Mouse (Mus musculus): ENCODE data around the gene Rps9. TPM values are rescaled to one million over a fixed set of nuclear protein-coding genes. Genes with fewer than 3 reads are reported as not detected.
A peak's percentile ranks its signal among the peaks of the same experiment; 100 is the strongest.

The Rps9 gene
- total RNA-seq (2021), result 100 to 1,000 TPM; 875 to 920 TPM

DNA sequence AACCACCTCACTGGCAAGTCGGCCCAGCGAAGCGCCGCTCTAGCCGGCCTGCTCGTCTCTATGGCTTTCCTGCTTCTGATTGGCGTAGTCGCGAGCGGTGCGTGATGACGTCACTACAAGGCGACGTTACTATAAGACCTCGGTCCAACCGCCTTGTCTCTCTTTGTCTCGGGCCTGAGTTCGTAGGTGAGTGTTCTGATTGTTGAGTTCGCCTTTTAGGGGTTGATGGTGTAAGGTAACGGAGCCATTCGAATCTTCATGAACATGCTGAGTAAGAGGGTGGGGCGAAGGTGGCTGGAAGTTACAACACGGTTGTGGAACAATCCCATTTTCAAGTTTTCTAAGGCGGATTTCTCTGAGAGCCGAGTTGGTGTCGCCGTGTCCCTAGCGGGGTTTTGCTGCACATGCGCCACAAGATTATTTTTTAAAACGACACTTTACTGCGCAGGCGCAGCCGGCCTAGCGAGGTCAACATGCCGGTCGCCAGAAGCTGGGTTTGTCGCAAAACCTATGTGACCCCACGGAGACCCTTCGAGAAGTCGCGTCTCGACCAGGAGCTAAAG, at the start of gene Rps9:
TSS of gene Rps9 (plus strand) at position 115 of the 563 bp plus-strand sequence.
- DNase-seq, result peak; percentile 97

DNA sequence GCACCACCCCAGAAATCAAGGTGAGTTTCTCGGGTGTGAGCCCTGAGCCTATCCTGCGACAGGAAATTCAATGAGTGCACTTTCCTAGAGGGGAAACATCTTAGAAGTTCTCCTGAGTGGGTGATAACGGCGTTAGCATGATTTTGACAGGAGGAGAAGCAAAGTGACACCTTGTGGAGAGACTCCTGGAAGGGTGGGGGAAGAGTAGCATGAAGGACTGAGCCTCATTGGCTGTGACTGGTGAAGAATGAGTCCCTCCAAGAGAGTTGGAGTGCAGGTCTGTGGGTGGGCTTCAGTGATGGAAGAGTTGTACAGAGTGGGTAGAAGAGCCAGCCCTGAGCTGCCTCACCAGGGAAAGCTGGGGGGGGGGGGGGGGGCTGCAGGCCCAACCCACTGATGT, 46.8 kb upstream of the Rps9 start:
- DNase-seq, result no peak

DNA sequence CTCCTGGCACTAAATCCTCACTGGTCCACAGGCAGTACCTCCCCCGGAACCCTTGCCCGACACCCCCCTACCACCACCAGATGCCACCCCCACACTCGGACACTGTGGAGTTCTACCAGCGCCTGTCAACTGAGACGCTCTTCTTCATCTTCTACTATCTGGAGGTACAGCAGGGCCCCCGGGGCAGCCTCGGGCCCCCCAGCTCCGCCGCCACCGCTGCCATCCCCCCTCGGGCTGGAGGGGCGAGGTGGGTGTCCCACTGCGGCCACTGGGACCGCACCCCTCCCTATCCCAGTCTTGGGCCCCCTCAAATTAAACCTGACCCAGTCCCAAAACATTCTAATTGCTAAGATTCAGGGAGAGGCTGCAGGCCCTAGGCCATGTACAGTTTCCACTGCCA, 45.2 kb upstream of the Rps9 start:
- DNase-seq, result no peak

DNA sequence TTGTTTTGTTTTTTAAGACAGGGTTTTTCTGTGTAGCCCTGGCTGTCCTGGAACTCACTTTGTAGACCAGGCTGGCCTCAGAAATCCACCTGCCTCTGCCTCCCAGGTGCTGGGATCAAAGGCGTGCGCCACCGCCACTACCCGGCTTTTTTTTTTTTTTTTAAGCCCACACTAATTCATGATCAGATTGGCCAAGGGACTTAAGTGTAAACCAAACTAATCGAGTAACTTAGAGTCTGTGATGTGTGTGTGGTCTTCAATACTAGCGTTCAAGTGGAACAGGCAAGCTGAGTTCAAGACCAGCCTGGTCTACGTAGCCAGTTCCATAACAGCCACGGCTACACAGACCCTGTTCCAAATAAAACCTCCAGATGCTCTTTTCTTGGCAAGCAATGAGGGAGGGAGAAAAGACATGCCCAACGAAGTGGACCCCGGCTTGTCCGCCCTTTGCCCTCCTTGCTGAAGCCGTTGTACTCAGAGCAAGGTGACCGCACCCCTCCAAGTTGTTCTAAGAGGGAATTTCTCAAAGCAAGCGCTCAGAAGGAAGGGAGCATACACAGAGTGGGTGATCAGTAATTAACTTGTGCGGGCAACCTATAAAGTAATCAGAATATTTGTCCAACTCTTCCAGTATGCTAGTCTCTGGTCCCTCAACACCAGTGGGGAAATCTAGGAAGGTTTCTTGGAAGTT, 39.1 kb upstream of the Rps9 start:
- peak; percentile 24 for DNase-seq

DNA sequence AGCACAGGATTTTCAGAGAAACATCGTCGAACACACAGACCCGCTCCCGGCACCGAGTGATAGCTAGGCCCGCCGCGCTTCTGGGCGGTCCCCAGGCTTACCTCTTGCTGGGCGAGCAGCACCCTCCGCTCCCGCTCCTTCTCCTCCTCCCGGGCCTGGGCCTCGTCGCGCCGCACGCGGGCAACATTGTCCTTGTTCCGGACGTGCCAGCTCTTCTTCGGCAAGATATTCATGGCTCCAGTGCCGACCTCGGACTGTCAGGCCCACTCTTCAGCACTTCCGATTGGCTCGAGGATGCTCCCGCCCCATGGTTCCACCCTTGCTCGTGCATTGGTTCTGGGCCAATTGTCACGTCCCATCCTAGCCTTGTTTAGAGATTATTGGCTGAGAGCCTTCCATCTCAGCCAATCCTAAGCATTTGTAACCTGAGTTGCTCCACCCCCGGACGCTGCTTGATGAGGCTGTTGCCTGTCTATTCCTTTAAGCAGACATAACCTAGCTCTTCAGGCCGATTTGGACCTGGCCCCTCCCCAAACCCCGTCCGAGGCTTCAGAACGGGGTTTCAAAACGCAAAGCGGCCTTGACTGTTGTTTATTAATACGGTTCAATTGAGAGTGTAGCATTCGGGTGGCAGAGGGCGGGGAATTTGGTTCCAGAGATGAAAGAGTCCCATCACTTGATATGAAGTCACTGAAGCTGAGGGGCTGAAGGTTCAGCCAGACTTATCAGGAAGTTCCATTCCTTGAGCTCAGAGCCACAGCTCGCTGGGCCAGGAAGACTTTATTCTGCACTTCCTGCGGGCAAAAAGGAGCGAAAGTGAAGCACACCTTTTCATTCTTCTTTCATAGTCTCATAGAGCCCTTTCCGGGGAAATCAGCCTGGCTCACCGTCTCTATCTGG, 38.3 kb upstream of the Rps9 start, which contains the start of gene Leng1:
TSS of gene Leng1 (minus strand) at position 626 of the 900 bp plus-strand sequence.
- DNase-seq, result peak; percentile 97

DNA sequence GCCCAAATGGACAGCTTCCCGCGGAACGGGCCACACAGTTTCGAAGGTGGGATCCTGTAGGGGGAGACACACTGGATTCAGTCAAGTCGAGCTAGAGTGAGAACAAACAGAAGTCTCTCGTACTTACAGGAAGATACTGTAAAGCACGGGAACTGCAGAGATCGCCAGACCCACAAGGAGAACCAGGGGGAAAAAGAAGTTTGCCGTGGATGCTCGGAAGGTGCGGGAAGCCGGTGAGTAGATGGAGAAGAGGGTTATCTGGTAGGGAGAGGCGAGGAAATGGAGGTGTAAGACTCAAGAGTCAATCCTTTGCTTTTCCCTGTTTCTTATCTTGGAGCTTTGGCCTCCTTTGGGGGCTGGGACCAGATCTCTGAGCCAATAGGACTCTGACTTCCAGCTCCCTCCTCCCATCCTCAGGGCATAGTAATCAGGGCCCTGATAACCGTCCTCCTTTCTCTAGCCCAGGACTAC, 36.8 kb upstream of the Rps9 start:
- DNase-seq, result peak; percentile 36

DNA sequence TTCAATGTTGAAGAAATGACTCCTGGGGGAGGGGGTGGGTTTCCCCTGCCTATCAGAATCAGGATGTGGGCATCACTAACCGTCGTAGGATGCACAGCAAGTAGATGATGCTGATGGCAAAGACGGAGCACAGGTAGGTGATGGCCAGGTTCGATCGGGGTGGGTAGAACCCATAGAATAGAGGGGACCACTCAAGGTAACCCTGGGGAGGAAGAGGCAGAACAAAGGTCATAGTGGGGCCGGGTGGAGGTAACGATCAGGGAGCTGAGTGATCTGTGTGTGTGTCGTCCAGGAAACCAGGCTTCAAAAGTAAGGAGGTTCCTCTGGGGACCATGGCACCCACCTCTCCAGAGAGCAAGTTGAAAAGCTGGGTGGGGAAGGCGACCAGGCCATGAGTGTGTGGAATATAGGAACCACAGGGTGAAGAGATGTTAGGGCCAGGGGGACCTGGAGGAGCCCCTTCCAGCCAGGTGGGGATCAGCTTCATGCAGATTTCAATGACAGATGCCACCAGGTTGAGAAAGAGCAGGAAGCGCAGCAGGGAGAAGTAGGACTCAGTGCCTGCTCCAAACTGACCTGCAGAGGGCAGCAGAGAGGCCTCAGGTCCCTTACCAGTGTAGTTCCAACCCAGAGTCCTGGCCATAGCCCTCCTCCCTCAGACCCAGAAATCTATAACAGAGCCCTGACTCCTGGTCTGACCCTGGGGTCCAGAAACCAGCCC, 29.1 kb upstream of the Rps9 start:
- DNase-seq, result peak; percentile 90

DNA sequence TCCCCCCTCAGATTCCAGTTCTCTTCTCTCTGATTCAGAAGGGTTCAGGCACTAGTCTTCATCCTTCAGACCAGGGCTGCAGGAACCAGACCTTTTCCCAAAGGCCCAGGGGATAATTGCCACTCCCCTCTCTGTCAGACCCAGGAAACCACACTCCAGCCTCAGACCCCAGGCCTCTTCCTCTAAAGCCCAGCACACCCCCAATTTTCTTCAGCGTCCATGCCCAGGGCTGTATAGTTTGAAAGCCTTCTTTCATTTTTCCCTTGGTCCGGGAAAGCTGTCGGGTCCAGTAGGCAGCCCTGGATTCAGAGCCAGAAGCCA, 28.6 kb upstream of the Rps9 start:
- no peak for DNase-seq

DNA sequence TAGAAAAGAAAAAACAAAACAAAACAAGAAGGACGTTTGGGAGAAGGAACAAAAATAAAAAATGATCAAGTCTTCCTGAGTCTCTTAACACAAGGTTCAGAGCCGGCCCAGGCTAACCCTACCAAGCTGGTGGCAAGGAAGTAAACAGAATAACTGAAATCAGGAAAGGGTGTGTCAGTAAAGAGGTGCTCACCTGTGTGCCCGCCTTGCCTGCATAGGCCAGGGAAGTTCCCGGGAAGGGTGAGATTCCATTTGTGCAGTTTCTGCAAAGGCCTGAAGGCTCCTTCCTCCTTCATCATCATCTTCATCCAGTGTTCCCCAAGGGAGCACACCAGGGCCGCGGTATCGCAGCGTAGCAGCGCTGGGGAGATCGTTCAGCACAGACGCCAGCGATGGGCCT, 27.4 kb upstream of the Rps9 start:
- DNase-seq, result no peak

DNA sequence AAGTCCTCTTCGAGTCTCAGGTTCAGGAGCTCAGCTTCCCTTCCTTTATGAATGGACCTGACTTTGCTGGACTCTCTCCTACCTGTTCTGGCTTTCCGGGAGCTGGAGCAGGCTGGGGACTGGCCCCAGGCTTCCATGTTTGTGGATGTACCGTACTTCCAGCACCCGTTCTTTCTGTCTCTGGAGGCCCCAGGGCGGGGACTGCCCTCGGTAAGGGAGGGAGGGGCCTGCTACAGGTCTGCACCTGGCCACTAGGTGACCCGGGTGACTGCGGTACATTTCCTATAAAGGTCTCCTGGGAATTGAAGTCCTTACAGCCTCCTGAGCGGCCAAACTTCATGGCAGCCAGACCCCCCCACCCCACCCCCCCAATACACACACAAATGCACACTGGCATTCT, 26.5 kb upstream of the Rps9 start, which contains the start of gene Tmc4:
TSS of gene Tmc4 (minus strand) at position 212 of the 400 bp plus-strand sequence.
- DNase-seq, result no peak

DNA sequence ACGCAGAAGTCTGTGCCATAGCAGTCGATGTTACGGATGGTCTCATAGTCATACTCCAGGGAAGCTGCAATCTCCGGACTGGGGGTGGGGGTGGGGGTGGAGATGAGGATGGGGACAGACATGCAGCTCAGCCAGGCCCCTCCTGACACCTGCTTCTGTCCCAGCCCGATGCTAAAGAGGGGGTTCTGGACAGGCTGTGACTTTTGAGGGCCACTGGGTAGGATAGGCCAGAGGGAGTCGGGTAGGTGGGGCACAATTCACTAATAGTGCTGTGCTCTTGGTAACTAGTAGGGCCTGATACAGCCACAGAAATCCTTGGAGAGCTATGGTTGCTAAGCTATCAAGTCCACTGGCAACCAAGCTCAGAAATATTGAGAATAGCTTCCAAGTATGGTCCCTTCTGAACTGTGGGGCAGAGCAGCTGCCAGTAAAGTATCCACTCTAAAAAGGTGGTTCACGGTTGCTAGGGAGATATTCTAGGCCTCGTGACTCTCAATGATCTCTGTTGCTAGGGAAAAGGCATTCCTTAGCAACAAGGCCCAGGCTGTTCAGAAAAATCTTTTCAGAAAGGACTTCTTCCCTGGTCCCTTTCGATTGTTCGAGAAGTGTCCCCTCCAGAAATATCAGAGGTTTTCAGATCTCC, 19.8 kb upstream of the Rps9 start:
- no peak for DNase-seq

DNA sequence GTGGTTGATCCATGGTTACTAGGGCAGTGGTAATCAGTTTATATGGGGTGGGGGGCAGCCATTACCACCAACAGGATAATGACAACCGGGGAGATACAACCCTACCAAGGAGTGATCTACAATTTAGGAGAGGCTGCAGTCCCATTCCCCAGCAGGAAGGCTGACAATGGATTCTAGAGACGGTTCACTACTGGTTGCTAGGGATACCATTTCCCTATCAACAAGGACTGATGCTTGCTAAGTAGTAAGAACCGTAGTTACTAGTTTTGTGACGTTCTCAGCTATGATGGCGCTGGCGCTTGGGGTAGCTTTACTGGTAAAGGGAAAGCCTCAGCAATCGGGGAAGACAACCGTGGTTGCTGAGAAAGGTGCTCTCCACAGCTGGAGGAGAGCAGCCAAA, 19.1 kb upstream of the Rps9 start:
- DNase-seq, result no peak

DNA sequence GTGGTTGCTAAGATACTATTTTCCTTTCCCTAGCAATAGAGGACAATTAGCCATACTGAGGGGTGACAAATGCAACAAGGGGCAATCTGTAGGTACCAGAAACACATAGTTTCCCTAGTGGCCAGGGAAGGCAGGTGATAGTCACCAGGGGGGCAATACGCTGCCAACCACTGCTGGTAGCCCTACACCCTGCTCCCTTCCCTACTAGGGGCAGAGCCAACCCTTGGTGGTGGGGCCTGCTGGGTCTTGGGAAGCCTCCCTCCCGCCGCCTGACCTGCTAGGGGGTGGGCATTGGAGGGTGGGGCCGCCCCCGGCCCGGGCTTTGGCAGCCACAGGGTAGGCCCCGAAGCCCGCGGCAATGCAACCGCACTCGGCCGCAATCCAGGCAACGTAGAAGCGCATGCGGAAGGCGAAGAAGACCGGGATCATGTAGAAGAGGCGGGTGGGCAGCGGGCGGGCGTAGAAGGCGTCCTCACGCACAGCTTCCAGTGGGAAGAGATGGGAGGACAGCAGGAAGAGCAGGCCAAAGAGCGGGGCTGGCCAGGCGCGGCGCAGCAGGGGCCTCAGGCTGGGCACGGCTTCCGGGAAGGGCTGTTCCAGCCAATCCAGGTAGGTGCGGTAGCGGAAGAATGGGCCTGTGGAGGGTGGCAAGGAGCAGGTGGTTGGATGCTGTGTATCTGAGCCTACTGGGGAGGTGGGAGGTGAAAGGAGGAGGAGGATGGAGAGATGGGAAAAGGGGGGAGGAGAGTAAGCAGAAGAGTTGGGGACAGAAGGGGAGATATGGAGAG, 18.2 kb upstream of the Rps9 start:
- DNase-seq, result no peak

DNA sequence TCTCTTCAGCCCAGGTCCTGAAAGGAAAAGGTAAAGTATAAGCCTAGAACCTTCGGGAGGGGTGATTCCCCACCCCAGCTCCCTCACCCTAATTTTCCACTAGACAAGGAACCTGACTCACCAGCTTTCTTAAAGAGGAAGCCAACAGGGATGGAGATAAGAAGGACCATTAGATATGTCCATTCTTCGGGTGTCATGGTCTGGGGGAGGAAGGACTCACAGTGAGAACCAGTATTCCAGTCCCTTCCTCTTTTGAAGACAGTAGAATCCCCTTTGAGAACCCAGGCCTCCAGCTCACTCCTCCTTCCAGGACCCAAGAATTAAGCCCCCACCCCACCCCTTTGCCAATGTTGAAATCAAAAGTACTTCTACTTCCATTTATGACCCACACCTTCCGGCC, 11.9 kb upstream of the Rps9 start:
- no peak for DNase-seq

DNA sequence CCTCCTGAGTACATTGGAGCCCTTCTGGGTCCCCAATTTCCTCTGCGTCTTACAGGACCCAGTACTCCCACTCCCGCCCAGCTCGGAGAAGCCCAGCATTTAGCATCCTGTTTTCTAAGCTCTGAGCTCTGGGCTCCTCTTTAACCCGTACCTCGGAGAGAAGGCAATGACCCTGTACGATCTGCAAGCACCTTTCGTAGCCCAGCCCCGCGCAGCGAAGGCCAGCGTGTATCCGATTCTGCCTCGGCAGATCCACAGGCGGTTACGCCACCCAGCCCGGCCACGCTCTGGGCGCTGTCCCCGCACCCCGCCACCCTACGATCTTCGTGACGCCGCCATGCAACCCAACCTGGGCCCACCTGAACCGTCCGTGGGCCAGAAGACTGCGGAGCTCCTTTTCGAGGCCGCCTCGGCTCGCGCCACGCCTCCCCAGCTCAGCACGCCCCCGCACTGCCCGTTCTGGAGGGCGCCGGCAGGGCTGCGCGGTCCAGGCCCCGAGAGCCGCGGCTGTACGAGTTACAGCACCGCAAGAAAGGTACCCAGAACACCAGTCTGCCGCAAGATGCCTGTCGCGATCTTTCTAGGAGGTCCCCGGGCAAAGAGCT, 11.3 kb upstream of the Rps9 start, which contains the start of gene Tsen34:
TSS of gene Tsen34 (plus strand) at position 482 of the 605 bp plus-strand sequence.
- DNase-seq, result no peak

DNA sequence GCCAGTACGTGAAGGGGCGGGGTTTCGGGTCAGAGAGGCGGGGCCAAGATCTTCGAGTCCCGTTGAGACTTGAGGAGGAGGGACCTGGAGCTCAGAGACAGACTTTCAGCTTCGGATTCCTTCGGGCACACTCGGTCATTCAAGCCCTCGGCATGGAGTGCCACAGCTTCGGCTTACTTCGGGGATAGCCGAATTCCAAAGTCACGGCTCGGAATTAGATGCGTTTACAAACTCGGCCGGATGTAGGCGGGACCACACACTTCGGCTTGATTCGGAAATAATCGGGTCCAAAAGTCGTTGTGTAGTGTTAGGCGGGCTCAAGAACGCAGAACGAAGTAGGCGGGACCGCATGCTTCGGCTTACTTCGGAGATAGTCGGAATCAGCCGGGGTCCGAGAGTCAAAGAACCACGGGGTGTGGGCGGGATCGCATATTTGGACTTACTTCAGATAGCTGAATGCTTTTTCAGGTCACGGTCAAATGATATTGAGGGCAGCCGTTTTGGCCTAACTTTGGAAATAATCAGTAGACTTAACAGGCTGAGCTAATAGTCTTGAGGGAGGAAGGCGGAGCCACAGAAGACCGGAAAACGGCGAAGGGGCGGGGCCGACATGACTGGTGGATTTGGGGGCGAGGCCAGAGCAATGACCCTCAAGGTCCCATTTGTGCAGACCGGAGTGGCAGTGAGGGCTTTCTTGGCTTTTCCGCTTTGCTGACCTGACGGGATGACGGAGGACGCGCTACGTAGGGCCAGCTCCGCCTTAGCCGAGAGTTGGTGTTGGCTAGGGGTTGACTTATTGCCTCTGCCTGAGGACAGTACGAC, 10.6 kb upstream of the Rps9 start, which contains the start of gene Mboat7:
TSS of gene Mboat7 (minus strand) at position 537 of the 822 bp plus-strand sequence.
- peak; percentile 96 for DNase-seq

DNA sequence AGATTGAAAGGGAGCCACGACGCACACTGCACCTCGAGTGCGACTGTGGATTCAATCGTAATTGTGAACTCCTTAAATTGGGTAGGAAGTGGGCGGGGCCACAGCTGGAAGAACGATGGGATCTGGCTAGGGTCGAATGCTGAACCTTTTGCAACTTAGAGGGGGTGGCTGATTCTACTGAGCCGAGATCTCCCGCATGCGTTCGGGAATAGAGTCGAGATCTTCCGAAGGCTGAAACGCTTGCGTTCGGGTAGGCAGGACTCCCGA, 10.1 kb upstream of the Rps9 start:
- no peak for DNase-seq

DNA sequence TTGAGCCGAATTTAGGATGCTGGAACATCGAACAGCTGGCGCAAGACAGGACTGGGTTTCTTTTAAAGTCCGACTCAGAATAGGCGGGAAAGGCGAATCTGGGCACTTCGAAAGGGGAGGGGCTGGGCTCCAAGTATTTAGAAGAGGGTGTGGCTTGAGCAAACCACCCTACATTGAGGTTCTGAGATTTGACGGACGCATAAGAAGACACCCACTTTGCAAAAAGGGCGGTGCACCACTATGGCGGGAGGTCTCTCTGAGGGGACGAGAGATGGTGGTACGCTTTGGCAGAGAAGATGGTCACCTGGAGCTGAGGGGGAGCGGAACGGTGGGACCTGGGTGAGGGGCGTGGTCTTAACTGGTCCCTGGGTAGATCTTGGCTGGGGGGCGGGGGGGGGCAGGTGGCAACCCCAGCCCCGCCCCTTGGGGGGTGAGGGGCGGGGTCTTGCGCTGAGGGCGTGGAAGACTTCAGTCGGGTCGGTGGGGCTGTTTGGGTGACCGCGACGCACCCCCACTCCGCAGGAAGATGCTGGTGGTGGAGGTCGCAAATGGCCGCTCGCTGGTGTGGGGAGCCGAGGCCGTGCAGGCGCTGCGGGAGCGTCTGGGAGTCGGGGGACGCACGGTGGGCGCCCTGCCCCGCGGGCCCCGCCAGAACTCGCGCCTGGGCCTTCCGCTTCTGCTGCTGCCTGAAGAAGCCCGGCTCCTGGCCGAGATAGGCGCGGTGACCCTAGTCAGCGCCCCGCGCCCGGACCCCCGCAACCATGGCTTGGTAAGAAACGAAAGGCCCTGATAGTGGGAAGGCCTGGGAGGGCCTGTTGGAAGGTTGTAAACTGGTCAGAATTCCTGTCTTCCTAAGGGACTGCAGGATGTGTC, 9.5 kb upstream of the Rps9 start:
- DNase-seq, result peak; percentile 77

DNA sequence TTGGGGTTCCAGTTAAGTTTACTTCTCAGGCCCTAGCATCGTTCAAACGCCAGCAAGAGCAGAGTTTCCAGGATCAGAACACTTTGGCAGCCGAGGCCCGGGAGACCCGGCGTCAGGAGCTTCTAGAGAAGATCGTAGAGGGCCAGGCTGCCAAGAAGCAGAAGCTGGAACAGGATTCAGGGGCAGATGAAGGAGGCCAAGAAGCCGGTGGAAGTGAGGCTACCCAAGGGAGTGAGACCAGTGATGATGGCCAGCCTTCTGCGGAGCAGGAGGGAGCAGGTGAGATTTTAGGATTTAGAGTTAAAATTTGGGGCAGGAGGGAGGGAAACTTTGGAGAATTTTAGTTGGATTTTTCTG, 8.9 kb upstream of the Rps9 start:
- DNase-seq, result peak; percentile 24
